29 mouse cellular contexts compared by ENCODE assay signal in genomic region chr1:58091213-58091612, GRCm38 (mm10). TPM values are rescaled to one million over a fixed set of nuclear protein-coding genes. Genes with fewer than 3 reads are reported as not detected.
DNase-seq lines count a peak whose midpoint lies in the region; ATAC-seq lines count a peak whose summit lies in the region.
"Had no signal": no experiment of that assay in that cellular context is flagged by ENCODE, and none has a peak within 500 bp of the region (broad histone marks: within the 10 kb centered on the region; RNA-seq: fewer than 3 reads in every experiment).

No protein-coding gene starts in this region.

- H3K4me1 ChIP-seq in liver, embryonic 16.5 days (ENCODE audit: control insufficient read depth, low read depth, low read length), result no peaks in the 10 kb centered on the region; the same call in 1 of the 2 replicates
- no peaks in the 10 kb centered on the region for H3K4me1 ChIP-seq in liver, embryonic 11.5 days (replicated peaks; ENCODE audit: control insufficient read depth, insufficient read depth, low read length)
- H3K4me1 ChIP-seq: embryonic facial prominence, embryonic 13.5 days; forebrain, embryonic 10.5 days; forebrain, embryonic 12.5 days had no signal

- no peak overlapping the region for H3K4me3 ChIP-seq in liver, embryonic 16.5 days (ENCODE audit: low read depth, low read length)
- no peak overlapping the region for H3K4me3 ChIP-seq in liver, embryonic 11.5 days (ENCODE audit: low read depth, low read length)
- H3K4me3 ChIP-seq: embryonic facial prominence, embryonic 13.5 days; embryonic facial prominence, embryonic 15.5 days; erythroblast, embryonic 14.5 days; forebrain, embryonic 10.5 days; forebrain, embryonic 12.5 days had no signal

- 0 out of 2 replicates have a peak, but pooled peaks have one; percentile 39 for ATAC-seq in liver, embryonic 16.5 days (ENCODE audit: low read depth)
- no peak for ATAC-seq in liver, embryonic 11.5 days (replicated peaks; ENCODE audit: low FRiP score)
- ATAC-seq: activated CD4-positive, CD25-positive, alpha-beta regulatory T cell, adult 4 months; CD4-positive, CD25-positive, alpha-beta regulatory T cell, adult 4 months; forebrain, embryonic 14.5 days; forebrain, embryonic 16.5 days; Patski had no signal

- no peaks in the 10 kb centered on the region for H3K27me3 ChIP-seq in liver, embryonic 16.5 days (ENCODE audit: control insufficient read depth, insufficient read depth, low read depth, low read length)
- H3K27me3 ChIP-seq in liver, embryonic 11.5 days (replicated peaks; ENCODE audit: control insufficient read depth, insufficient read depth, low read length), result no peaks in the 10 kb centered on the region
- H3K27me3 ChIP-seq: CH12.LX; embryonic facial prominence, embryonic 13.5 days; embryonic facial prominence, embryonic 15.5 days; forebrain, embryonic 12.5 days; Patski had no signal

- H3K9me3 ChIP-seq in liver, embryonic 16.5 days (replicated peaks; ENCODE audit: control insufficient read depth, low read length), result no peaks in the 10 kb centered on the region
- no peaks in the 10 kb centered on the region for H3K9me3 ChIP-seq in liver, embryonic 11.5 days (ENCODE audit: control insufficient read depth, low read length)
- H3K9me3 ChIP-seq: embryonic facial prominence, embryonic 13.5 days; embryonic facial prominence, embryonic 15.5 days; forebrain, embryonic 10.5 days; forebrain, embryonic 12.5 days; G1E had no signal

- no peak overlapping the region for H3K9ac ChIP-seq in liver, embryonic 16.5 days (ENCODE audit: low read depth, low read length)
- no peak overlapping the region for H3K9ac ChIP-seq in liver, embryonic 11.5 days (ENCODE audit: low read depth, low read length)
- H3K9ac ChIP-seq: embryonic facial prominence, embryonic 13.5 days; embryonic facial prominence, embryonic 15.5 days; forebrain, embryonic 12.5 days had no signal

- no peak overlapping the region for H3K4me2 ChIP-seq in liver, embryonic 16.5 days (ENCODE audit: low read depth, low read length)
- H3K4me2 ChIP-seq in liver, embryonic 11.5 days, result no peak overlapping the region
- H3K4me2 ChIP-seq: embryonic facial prominence, embryonic 13.5 days; embryonic facial prominence, embryonic 15.5 days; forebrain, embryonic 12.5 days had no signal

- H3K36me3 ChIP-seq in liver, embryonic 16.5 days (ENCODE audit: control insufficient read depth, insufficient read depth), result no peaks in the 10 kb centered on the region
- H3K36me3 ChIP-seq in liver, embryonic 11.5 days (ENCODE audit: control insufficient read depth, insufficient read depth, low read length), result no peaks in the 10 kb centered on the region
- H3K36me3 ChIP-seq: embryonic facial prominence, embryonic 13.5 days; embryonic facial prominence, embryonic 15.5 days; forebrain, embryonic 10.5 days; forebrain, embryonic 12.5 days; G1E had no signal

- no peak overlapping the region for H3K27ac ChIP-seq in liver, embryonic 16.5 days (ENCODE audit: low read length)
- no peak overlapping the region for H3K27ac ChIP-seq in liver, embryonic 11.5 days (ENCODE audit: low read depth, low read length)
- H3K27ac ChIP-seq: embryonic facial prominence, embryonic 13.5 days; embryonic facial prominence, embryonic 15.5 days; forebrain, embryonic 10.5 days; forebrain, embryonic 12.5 days had no signal

- WGBS in liver, embryonic 16.5 days (ENCODE audit: insufficient replicate concordance), result 42% methylated on average over 3 of the region's 3 CpGs
- WGBS in liver, embryonic 11.5 days, result 58% methylated on average over 3 of the region's 3 CpGs

- DNase-seq in heart, adult 11 months, result peak; percentile 34
- DNase-seq in heart, adult 8-10 months (ENCODE audit: low spot score), result no peak
- no peak for DNase-seq in liver, embryonic 11.5 days (ENCODE audit: low spot score)
- peak; percentile 8 for DNase-seq in adipocyte (ENCODE audit: low spot score)
- DNase-seq: adrenal gland, adult 2 months; adrenal gland, postnatal 10 days; adrenal gland, postnatal 25 days; B cell, adult 2 months; cerebellum, adult 11 months; cerebellum, adult 18-20 months; cerebellum, adult 8-10 months; cerebellum, adult 9-11 months; cerebellum, postnatal 14 days; cerebellum, postnatal 36 days; embryo, embryonic 11 days had no signal

RNA-seq across cellular contexts. Expression of gene Aox3, which starts 21.7 kb away (rescaled TPM):
- 1 to 10 TPM; 1.5 to 3.1 (median 2.2) TPM for total RNA-seq in heart, adult 8-10 months (2022)
- 6.1 and 7.2 TPM in 2 replicates for polyA plus RNA-seq in liver, embryonic 16.5 days (2015; fragmentation: Nextera tagmentation; extraction: Ambion mirVana)
- polyA plus RNA-seq in liver, embryonic 11.5 days (2014; fragmentation: Nextera tagmentation; extraction: Ambion mirVana), result not detected in 2 replicates
- total RNA-seq: common myeloid progenitor, adult 5-6 weeks had no signal
- polyA plus RNA-seq: activated CD4-positive, CD25-positive, alpha-beta regulatory T cell, adult 4 months; CD4-positive, CD25-positive, alpha-beta regulatory T cell, adult 4 months; erythroblast, embryonic 14.5 days; forebrain, embryonic 10.5 days; G1E had no signal

Comparison
In these comparisons a context has a peak if more than half of its experiments do, and no peak if none do; other contexts are left out.
1. DNase-seq: peak in heart, adult 11 months (single experiment) and adipocyte (single experiment); none in heart, adult 8-10 months (single experiment) and liver, embryonic 11.5 days (single experiment).